Mouse (Mus musculus): ENCODE measurements around the gene Hecw2. TPM values are rescaled to one million over a fixed set of nuclear protein-coding genes. Genes with fewer than 3 reads are reported as not detected.
A peak's percentile ranks its signal among the peaks of the same experiment; 100 is the strongest.

Gene Hecw2
- total and polyA plus RNA-seq, 3 experiments = 1.6 to 18.8 (median 11.9) TPM

GRCm38 (mm10) chr1:54068248-54068647, 126.7 kb downstream of the Hecw2 start:
- peaks cover 1% of the 10 kb centered on the region; the same call in 1 of the 2 replicates for H3K4me1 ChIP-seq (ENCODE audit: control insufficient read depth, insufficient read depth, low read length)
- no peak overlapping the region for H3K4me3 ChIP-seq
- WGBS = 55% methylated on average over 1 of the region's 1 CpGs
- H3K27me3 ChIP-seq (ENCODE audit: control insufficient read depth, insufficient read depth, low read length) = no peaks in the 10 kb centered on the region
- TF ChIP-seq POLR2A (IDR thresholded peaks at IDR 0.05; ENCODE audit: insufficient read depth, low read depth, low read length) = no peak
- TF ChIP-seq EP300 (IDR thresholded peaks at IDR 0.05; ENCODE audit: insufficient read depth, low read depth, low read length) = no peak
- no peak for TF ChIP-seq CTCF (IDR thresholded peaks at IDR 0.05)
- no peaks in the 10 kb centered on the region for H3K36me3 ChIP-seq (ENCODE audit: control insufficient read depth, insufficient read depth, low read length)
- DNase-seq = no peak
- no peaks in the 10 kb centered on the region for H3K79me2 ChIP-seq (replicated peaks; ENCODE audit: control insufficient read depth, insufficient read depth, low read length)
- intact Hi-C loops (cut with DNase I) = no loop called here
- H3K9ac ChIP-seq (ENCODE audit: low read depth, low read length) = no peak overlapping the region
- H3K27ac ChIP-seq = no peak overlapping the region

- H3K9ac ChIP-seq (ENCODE audit: low read depth, low read length) = no peak overlapping the region
- H3K79me2 ChIP-seq (replicated peaks; ENCODE audit: control insufficient read depth, insufficient read depth, low read length) = no peaks in the 10 kb centered on the region
- no peaks in the 10 kb centered on the region for H3K27me3 ChIP-seq (ENCODE audit: control insufficient read depth, insufficient read depth, low read length)
- no peak overlapping the region for H3K27ac ChIP-seq
- WGBS = 73% methylated on average over 1 of the region's 1 CpGs
- intact Hi-C loops (cut with DNase I) = no loop called here
- no peaks in the 10 kb centered on the region for H3K36me3 ChIP-seq (ENCODE audit: control insufficient read depth, insufficient read depth, low read length)
- DNase-seq = no peak
- no peak overlapping the region for H3K4me3 ChIP-seq
- TF ChIP-seq EP300 (IDR thresholded peaks at IDR 0.05; ENCODE audit: insufficient read depth, low read depth, low read length) (no peak), POLR2A (IDR thresholded peaks at IDR 0.05; ENCODE audit: insufficient read depth, low read depth, low read length) (no peak), CTCF (IDR thresholded peaks at IDR 0.05) (no peak)
- peaks cover 1% of the 10 kb centered on the region; the same call in 1 of the 2 replicates for H3K4me1 ChIP-seq (ENCODE audit: control insufficient read depth, insufficient read depth, low read length)
Observed at GRCm38 (mm10) chr1:54065434-54065833, 129.5 kb downstream of the Hecw2 start.

GRCm38 (mm10) chr1:54061078-54061477, 133.9 kb downstream of the Hecw2 start:
- no peaks in the 10 kb centered on the region for H3K4me1 ChIP-seq (ENCODE audit: control insufficient read depth, insufficient read depth, low read length)
- H3K9ac ChIP-seq (ENCODE audit: low read depth, low read length) = no peak overlapping the region
- H3K36me3 ChIP-seq (ENCODE audit: control insufficient read depth, insufficient read depth, low read length) = no peaks in the 10 kb centered on the region
- no peak overlapping the region for H3K27ac ChIP-seq
- no peaks in the 10 kb centered on the region for H3K79me2 ChIP-seq (replicated peaks; ENCODE audit: control insufficient read depth, insufficient read depth, low read length)
- no peak overlapping the region for H3K4me3 ChIP-seq
- H3K27me3 ChIP-seq (ENCODE audit: control insufficient read depth, insufficient read depth, low read length) = no peaks in the 10 kb centered on the region
- intact Hi-C loops (cut with DNase I) = no loop called here
- no peak for DNase-seq
- TF ChIP-seq POLR2A (IDR thresholded peaks at IDR 0.05; ENCODE audit: insufficient read depth, low read depth, low read length) (no peak), CTCF (IDR thresholded peaks at IDR 0.05) (no peak), EP300 (IDR thresholded peaks at IDR 0.05; ENCODE audit: insufficient read depth, low read depth, low read length) (no peak)
- 93% methylated on average over 2 of the region's 2 CpGs for WGBS

- TF ChIP-seq POLR2A (IDR thresholded peaks at IDR 0.05; ENCODE audit: insufficient read depth, low read depth, low read length) (no peak), CTCF (IDR thresholded peaks at IDR 0.05) (no peak), EP300 (IDR thresholded peaks at IDR 0.05; ENCODE audit: insufficient read depth, low read depth, low read length) (no peak)
- H3K27me3 ChIP-seq (ENCODE audit: control insufficient read depth, insufficient read depth, low read length) = no peaks in the 10 kb centered on the region
- H3K4me1 ChIP-seq (ENCODE audit: control insufficient read depth, insufficient read depth, low read length) = no peaks in the 10 kb centered on the region
- no peak overlapping the region for H3K4me3 ChIP-seq
- H3K36me3 ChIP-seq (ENCODE audit: control insufficient read depth, insufficient read depth, low read length) = no peaks in the 10 kb centered on the region
- no peaks in the 10 kb centered on the region for H3K79me2 ChIP-seq (replicated peaks; ENCODE audit: control insufficient read depth, insufficient read depth, low read length)
- 86% methylated on average over 1 of the region's 1 CpGs for WGBS
- intact Hi-C loops (cut with DNase I) = no loop called here
- no peak overlapping the region for H3K9ac ChIP-seq (ENCODE audit: low read depth, low read length)
- no peak for DNase-seq
- H3K27ac ChIP-seq = no peak overlapping the region
Observed at GRCm38 (mm10) chr1:54059731-54060130, 135.2 kb downstream of the Hecw2 start.

GRCm38 (mm10) chr1:54052771-54053170, 142.2 kb downstream of the Hecw2 start:
- no peak overlapping the region for H3K27ac ChIP-seq
- no peak for DNase-seq
- no peaks in the 10 kb centered on the region for H3K27me3 ChIP-seq (ENCODE audit: control insufficient read depth, insufficient read depth, low read length)
- TF ChIP-seq CTCF (IDR thresholded peaks at IDR 0.05) (no peak), EP300 (IDR thresholded peaks at IDR 0.05; ENCODE audit: insufficient read depth, low read depth, low read length) (no peak), POLR2A (IDR thresholded peaks at IDR 0.05; ENCODE audit: insufficient read depth, low read depth, low read length) (no peak)
- no peak overlapping the region for H3K9ac ChIP-seq (ENCODE audit: low read depth, low read length)
- H3K79me2 ChIP-seq (replicated peaks; ENCODE audit: control insufficient read depth, insufficient read depth, low read length) = no peaks in the 10 kb centered on the region
- no peaks in the 10 kb centered on the region for H3K36me3 ChIP-seq (ENCODE audit: control insufficient read depth, insufficient read depth, low read length)
- intact Hi-C loops (cut with DNase I) = no loop called here
- H3K4me3 ChIP-seq = no peak overlapping the region
- no peaks in the 10 kb centered on the region for H3K4me1 ChIP-seq (ENCODE audit: control insufficient read depth, insufficient read depth, low read length)

- no peak overlapping the region for H3K9ac ChIP-seq (ENCODE audit: low read depth, low read length)
- TF ChIP-seq EP300 (IDR thresholded peaks at IDR 0.05; ENCODE audit: insufficient read depth, low read depth, low read length) = no peak
- intact Hi-C loops (cut with DNase I) = no loop called here
- H3K4me3 ChIP-seq = no peak overlapping the region
- H3K79me2 ChIP-seq (replicated peaks; ENCODE audit: control insufficient read depth, insufficient read depth, low read length) = no peaks in the 10 kb centered on the region
- H3K27me3 ChIP-seq (ENCODE audit: control insufficient read depth, insufficient read depth, low read length) = no peaks in the 10 kb centered on the region
- H3K36me3 ChIP-seq (ENCODE audit: control insufficient read depth, insufficient read depth, low read length) = 0 out of 2 replicates have a peak, but pooled peaks cover 2% of the 10 kb centered on the region
- H3K27ac ChIP-seq = no peak overlapping the region
- H3K4me1 ChIP-seq (ENCODE audit: control insufficient read depth, insufficient read depth, low read length) = peaks cover 1% of the 10 kb centered on the region; the same call in 1 of the 2 replicates
- WGBS = 16% methylated on average over 1 of the region's 1 CpGs
- peak in 1 of 2 experiments; percentile 31 for DNase-seq
Observed at GRCm38 (mm10) chr1:54046923-54047322, 148.0 kb downstream of the Hecw2 start.
